Mouse (Mus musculus) heart, postnatal 25 days (tissue): Measurements from ENCODE around the gene Dmgdh. TPM values are rescaled to one million over a fixed set of nuclear protein-coding genes. Genes with fewer than 3 reads are reported as not detected.

ENCODE experiments used
- DNase-seq: peaks from one replicate; pipeline ENCODE4 v3.0.0; 2022; ENCODE audit warnings: low spot score
- intact Hi-C: fragments of 180-260 bp; cut with DNase I; formaldehyde crosslinking; loops from one replicate; pipeline ENCODE4 v1.15.1; 2025
- total RNA-seq, 2 experiments: library from RNA; stranded (reverse); gene quantifications; 2 replicates each; pipeline ENCODE4 v1.2.3; 2021

Gene Dmgdh
- total RNA-seq, 2 experiments from 2014 or later, result not detected

DNA sequence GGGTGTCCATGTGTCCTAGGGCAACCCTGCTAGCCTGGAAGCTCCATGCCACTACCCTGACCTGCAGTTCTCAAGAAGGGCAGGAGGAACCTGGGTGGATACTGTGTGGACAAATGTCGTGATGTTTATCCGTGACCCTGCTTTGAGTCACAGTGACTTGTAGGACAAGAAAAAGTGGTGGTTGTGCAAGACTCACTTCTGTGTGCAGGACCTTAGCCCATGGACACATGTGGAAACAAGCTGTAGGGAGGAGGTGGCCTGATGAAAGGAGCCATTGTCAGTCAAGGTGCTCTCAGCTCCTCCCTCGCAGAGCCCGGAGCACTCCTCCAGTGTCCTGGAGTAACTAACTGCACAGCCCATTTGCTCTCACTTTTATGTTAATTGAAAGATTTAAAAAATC lies 31.5 kb downstream of the Dmgdh start:
- DNase-seq, result no peak
- intact Hi-C loops, result no loop called here

DNA sequence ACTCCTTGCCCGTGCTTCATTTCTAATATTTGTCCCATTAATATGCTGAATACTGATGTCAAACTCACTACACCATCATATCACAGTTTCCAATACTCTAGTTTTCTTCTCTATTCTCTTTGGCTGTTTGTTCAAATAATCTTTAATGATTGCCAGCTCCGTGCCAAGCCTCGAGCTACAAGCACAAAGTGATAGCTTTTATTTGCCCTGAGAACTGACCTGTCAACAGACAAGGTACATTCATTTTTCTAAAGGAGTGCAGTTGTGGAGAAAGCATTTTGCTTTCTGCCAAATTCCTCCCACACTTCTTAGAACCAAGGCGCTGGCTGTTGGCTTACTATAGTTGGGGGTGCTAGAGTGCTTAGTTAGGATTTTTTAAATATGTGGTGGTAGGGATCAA lies 33.0 kb downstream of the Dmgdh start:
- DNase-seq, result no peak
- intact Hi-C loops, result no loop called here

DNA sequence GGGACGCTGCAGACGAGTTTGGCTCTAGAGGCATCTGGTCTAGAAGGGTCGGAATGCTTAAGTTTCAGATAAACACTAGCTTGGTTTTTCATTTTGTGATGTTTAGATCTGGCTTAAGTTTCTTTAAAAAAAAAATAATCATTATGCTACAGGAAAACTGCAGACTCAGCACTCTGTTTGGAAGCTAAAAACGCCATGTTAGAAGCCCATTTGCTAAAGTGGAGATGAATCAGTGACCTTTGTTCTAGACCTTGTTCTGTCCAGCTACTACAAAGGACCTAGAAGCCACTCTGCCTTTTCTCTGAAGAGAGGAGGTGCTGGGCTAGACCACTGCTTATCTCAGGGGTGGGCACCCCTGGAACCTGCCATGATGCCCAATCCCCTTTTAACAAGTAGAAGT lies 36.1 kb downstream of the Dmgdh start:
- DNase-seq, result no peak
- intact Hi-C loops, result loop anchor here (10.0 kb wide), 1 partner anchor 366 kb away; no protein-coding TSS in a partner anchor

DNA sequence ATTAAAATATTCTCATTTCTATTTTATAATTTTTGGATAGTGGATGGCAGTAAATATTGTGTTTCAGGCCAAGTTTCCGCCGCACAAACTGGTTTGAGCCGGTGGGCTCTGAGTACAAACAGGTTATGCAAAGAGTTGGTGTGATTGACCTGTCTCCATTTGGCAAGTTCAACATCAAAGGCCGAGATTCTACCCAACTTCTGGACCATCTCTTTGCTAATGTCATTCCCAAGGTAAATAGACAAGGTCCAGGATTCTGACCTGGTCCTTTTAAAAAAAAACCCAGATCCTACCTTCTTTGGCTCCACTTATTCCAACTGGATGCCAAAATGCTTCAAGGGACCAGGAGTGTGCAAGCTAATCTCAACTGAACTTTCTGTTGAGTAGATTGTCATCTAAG lies 37.0 kb downstream of the Dmgdh start:
- intact Hi-C loops, result loop anchor here (10.0 kb wide), 1 partner anchor 366 kb away; no protein-coding TSS in a partner anchor
- no peak for DNase-seq

DNA sequence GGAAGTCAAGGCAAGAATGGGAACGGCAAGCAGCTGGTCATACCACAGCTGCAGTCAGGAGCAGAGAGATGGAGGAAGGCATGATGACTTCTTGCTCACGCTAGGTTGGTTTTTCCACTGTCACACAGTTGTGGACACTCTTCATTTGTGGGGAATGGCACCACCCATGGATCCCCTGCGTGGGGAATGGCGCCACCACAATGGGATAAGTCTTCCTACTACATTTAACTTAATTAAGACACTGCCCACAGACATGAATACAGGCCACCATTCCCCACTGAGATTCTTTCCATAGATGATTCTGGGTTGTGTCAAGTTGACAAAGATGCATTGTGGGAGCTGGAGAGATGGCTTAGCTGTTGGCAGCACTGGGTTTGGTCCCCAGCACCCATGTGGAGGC lies 38.1 kb downstream of the Dmgdh start:
- intact Hi-C loops, result loop anchor here (10.0 kb wide), 1 partner anchor 368 kb away; no protein-coding TSS in a partner anchor
- DNase-seq, result no peak

DNA sequence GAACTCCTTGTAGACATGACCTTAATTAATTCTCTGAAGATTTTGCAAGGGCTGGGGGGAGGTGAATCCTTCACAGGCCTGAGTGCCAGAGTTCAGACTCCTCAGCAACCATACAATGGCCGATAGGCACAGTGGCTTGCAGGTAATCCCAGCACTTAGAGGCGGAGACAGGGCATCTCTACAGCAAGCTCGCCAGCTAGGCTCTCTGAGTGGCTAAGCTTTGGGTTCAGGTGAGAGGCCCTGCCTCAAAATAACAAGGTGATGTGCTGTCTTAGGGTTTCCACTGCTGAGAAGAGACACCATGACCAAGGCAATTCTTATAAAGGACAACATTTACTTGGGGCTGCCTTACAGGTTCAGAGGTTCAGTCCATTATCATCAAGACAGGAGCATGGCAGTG lies 39.6 kb downstream of the Dmgdh start:
- intact Hi-C loops, result loop anchor here (10.0 kb wide), 1 partner anchor 369 kb away; no protein-coding TSS in a partner anchor
- DNase-seq, result no peak

DNA sequence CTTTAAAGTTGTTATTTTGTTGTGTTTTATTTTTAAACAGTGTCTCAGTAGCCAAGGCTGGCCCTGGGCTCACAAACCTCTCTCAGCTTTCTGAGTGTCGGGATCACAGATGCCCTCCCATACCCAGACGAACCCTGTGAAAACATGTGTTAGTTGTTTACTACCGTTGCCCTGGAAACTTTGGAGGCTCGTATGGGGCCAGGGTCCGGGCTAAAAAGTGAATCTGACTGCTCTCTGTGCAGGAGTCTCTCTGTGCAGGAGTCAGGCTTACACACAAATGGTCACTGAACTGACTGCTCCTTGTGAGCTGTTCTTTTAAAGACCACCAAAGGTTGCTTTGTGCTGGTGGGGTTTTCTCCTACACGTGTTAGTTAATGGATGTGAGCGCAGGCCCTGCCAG lies 42.9 kb downstream of the Dmgdh start:
- no peak for DNase-seq
- intact Hi-C loops, result loop anchor here (5.0 to 10.0 kb wide), 4 partner anchors 105 to 730 kb away; no protein-coding TSS in a partner anchor

DNA sequence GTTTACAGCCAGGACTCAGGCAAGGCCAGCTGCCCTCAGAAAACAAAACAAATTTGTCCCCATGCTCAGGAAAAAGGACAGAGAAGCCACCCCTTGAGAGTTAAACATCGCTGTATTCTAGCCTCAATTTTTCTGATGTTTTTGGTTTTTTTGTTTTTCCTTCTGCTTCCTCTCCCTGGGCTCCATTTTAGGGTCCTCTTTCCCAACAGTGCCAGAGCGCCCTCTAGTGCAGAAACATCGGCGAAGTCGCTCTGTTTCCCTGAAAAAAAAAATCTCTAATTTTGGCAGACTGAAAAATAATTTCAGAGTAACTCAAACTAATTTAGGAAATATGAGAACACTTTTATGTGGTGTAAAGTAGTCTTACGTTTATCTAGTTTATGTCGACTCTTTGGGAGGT lies 44.7 kb downstream of the Dmgdh start:
- no peak for DNase-seq
- intact Hi-C loops, result loop anchor here (2.0 to 10.0 kb wide), 5 partner anchors 107 to 968 kb away; no protein-coding TSS in a partner anchor

DNA sequence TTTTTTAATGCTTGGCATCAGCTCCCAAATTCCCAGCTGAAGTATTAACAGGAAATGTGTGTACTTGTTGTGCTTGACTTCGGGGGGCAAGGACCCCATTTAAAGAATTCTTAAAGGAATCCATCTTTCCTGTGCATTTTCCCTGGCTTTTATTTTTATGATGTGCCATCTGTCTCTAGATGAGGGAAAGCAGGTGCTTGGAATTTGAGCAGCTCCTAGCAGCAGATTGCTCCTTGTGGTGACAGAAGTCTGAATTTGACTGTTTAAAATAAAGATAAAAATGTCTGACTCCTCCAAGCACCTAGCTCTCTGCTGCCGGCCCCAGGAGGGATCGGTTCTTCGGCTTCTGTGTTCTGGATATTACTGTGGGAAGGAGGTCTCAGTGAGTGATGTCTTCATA lies 47.7 kb downstream of the Dmgdh start:
- intact Hi-C loops, result loop anchor here (10.0 kb wide), 1 partner anchor 637 kb away; no protein-coding TSS in a partner anchor
- no peak for DNase-seq

DNA sequence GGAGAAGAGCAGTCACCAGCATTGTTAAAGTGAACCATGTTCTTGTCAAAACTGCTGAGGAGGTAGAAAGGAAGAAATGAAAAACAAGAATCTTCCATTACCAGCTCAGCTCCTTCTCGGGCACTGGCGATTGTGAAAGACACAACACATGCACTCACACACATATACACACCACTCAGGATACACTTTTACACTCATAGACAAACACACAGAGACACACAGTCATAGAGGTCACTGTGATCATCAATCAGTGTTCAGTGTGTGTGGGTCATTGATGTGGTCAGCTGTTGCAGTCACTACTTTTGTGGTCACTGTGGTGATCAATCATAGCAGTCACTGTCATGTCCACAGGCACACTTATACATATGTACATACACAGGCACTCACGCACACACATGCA lies 49.2 kb downstream of the Dmgdh start:
- DNase-seq, result no peak
- intact Hi-C loops, result loop anchor here (10.0 kb wide), 1 partner anchor 639 kb away; no protein-coding TSS in a partner anchor

DNA sequence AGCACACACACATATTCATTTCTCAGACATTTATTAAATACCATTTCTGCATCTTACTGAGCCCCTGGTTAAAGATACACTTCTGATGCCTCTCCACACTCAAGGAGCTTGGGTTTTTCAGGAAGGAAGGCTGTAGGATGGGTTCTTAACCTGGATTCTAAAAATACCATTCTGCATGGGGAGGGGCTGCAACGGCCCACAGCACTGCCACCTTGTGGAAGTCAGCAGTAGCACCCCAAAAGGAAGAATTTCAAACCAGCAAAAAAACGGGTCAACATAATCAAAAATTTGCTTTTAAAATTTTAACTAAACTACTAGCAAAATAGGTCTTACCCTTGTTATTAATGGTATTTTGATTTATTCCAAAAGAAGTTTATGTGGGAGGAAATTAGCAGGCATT lies 50.0 kb downstream of the Dmgdh start:
- intact Hi-C loops, result loop anchor here (10.0 kb wide), 1 partner anchor 639 kb away; no protein-coding TSS in a partner anchor
- DNase-seq, result no peak

DNA sequence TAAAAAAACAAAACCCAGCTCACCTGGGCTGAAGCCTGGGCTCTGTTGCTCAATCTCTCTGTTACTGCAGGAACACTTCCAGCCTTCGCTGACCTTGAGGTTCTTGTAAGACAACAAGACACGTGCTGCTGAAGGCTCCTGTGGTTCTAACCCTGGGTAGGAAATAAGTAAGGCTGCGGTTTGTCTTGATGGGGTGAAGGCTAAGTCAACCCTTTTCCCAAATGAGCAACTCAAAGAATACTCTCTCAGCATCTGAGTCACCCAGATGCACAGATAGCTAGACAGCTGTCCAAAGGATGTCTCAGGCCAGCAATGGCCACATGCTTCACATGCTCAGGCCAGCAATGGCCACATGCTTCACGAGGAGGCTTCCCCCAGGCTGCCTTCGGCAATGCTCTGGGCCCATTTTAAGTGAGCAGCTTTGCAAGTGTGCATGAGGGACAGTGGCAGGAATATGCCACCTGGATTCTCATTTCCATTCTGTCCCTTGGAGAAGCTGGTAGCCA lies 61.0 kb downstream of the Dmgdh start:
- intact Hi-C loops, result no loop called here
- no peak for DNase-seq

DNA sequence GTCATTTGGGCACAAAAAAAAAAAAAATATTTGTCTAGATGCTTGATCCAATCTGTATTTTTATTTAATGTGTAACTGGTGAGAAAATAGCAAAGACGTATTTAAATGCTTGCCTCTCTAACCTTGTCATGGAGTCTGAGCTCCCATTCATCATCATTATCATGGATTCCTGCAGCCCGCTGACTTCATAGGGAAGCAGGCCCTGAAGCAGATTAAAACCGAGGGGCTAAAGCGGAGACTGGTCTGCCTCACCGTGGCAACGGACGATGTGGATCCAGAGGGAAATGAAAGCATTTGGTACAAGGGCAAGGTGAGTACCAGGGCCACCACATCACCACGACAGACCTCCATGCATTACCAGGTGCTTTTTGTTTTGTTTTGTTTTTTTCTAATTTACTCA lies 69.9 kb downstream of the Dmgdh start:
- intact Hi-C loops, result no loop called here
- DNase-seq, result no peak

DNA sequence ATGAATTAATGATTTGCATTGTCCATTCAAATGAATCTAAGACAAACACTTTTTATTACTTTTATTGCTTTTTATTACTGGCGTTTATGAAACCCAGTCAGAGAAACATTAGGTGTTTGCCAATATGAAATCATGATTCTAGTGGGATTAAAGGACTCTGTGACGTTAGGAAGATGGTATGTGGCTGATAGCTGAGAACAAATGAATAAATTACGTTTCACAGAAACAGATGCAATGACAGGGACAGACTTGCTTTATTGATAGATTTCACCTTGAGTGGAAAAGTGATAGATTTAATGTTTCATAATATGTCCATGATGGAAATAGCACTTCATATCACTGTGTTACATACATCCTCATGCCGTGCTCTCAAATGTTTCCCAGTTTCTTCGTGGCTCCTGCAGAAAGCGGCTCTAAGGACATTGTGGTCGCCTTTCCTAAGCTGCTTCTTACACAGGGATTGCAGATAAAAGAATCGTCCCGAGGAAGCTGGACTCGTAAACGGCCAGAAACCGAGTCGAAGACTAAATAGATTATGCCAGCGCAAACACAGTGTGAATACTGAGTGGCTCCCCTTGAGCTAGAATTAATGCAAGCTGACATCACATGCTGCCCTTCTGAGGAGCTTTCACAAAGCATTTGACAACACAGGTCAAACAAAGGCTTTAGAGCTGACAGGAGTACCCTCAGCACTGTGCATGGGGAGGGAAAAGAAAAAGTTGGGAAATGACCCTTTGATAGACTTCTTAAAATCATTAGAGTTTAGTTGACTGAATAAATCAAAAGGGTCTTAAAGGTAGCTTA lies 78.6 kb downstream of the Dmgdh start:
- intact Hi-C loops, result no loop called here
- DNase-seq, result no peak

DNA sequence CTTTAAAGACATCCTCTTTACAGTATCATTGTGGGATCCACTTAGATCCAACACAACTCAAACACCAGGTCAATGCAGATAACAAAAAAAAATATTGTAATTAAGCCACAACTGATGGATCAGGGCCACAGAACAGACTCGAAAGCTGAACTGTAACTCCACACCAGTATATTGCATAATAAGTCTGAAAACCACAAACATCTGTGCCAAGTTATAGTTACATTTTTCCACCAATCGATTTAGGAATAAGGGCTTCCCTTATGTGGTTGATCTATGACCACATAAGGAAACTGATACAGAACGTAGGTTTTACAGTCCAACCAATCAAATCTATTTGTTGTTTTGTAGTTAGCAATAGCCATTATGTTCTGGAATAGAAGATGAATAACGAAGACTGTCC lies 80.9 kb downstream of the Dmgdh start:
- no peak for DNase-seq
- intact Hi-C loops, result no loop called here

DNA sequence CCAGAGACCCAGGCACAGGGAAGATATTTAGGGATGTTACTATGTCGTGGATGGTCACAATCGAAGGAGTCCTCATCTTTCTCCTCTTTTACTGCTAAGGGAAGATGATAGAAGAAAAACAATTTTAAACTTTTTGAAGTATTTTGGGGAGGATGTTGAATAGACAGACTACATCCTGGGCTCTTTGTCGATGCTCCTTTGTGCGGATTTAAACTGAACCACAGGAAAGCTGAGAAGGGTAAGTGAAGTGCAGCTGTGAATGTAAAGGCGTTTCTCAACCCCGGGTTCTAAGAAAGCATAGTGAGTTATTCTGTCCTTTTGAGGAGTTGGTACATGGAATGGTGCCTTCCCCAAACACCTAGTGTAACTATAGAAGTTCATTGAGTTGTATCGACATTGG lies 82.4 kb downstream of the Dmgdh start:
- intact Hi-C loops, result no loop called here
- no peak for DNase-seq

DNA sequence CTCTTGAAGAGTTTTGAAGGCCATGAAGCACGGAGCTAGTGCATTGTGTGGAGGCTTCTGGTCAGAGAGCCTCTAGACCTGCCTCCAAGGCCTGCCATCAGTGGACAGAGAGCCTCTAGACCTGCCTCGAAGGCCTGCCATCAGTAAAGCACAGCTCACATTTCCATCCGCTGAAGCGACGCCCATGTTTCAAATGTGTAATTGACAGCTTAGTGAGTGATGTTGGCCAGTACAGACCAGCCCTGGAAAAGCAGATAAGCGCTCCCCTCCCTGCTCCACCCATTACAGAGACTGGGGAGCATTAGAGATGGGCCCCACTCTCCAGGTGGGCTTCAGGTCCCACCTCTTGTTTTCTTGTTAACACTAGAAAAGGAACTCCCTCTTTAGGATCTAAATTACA lies 83.3 kb downstream of the Dmgdh start:
- intact Hi-C loops, result no loop called here

DNA sequence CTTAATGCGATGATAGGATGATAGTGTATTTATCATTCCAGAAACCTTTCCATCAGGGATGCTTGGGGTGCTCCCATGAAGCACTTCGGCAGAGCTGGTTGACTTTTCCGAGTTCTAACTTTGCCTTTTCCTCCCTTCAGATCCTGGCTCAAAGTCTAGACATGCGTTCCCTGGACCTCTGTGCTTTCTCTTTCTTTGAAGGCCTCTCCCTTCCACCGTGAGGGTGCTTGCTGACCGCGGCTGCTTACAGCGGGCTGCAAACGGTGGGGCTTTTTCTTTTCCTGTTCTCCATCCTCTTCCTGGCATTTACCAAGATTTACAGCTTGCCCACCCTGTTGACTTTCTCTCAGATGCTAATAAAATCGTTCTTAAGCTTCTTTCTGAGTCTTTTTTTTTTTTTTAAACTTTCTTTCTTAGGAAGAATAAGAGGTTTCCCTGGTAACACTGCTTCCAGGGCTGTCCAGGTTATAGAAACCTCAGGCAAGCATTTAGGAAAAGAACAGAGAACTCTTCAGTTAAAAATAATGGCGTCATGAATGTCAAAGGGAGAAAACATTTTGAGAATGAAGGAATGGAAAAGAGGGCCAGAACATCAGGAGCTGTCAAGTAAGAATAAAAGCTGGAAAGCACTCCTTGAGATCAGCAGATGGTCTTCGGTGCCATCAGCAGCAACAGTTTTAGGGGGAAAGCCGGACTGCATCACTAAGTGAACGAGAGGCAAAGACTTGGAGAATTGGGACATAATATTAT lies 84.1 kb downstream of the Dmgdh start:
- intact Hi-C loops, result no loop called here
- no peak for DNase-seq

More for the DNA sequence above, 83.3 kb downstream of the Dmgdh start:
- no peak for DNase-seq

DNA sequence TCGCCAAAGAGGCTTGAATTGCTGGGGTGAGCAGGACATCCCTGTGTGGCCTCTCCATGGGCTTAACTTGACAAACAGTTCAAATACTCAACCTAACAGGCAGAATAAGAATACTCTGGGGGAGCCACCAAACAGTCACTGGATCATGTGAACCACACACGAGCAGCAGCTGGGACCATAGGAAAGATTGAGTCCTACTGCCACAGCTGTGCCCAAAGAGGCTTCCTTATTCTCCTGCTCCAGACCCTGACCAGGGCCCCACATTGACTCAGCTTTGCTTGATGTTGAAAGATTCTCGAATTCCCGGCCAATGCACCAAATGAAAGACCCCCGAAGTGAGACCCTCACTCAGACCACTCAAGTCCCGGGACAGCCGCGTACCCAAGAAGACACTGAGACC lies 87.6 kb downstream of the Dmgdh start:
- intact Hi-C loops, result no loop called here
- no peak for DNase-seq

DNA sequence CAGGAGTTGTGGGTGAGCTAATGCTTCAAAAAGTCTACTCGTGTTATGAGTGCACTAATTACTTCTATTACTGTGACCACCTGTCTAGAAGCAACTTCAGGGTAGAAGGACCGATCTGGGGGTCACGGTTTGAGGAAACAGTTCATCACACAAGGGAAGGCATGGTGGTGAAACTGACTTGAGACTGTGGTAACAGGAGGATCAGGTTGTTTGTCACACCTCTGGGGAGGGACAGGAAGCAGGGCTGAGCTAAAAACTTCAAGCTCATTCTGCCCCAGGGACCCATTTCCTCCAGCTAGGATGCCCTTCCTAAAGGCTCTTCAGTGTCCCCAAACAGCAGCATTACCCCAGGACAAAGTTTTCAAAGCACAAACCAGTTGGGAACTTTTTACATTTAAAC lies 88.6 kb downstream of the Dmgdh start:
- intact Hi-C loops, result no loop called here
- DNase-seq, result no peak
